Mouse (Mus musculus): Measurements from ENCODE around the gene Cpsf4. TPM values are rescaled to one million over a fixed set of nuclear protein-coding genes. Genes with fewer than 3 reads are reported as not detected.
"Not testable (repeated sequence)": the region's sequence is repeated elsewhere in the genome, so short reads cannot be mapped to it uniquely, and the experiment has no call there.

The Cpsf4 gene
- polyA plus RNA-seq, 1 experiment, result 20.1 TPM

DNA sequence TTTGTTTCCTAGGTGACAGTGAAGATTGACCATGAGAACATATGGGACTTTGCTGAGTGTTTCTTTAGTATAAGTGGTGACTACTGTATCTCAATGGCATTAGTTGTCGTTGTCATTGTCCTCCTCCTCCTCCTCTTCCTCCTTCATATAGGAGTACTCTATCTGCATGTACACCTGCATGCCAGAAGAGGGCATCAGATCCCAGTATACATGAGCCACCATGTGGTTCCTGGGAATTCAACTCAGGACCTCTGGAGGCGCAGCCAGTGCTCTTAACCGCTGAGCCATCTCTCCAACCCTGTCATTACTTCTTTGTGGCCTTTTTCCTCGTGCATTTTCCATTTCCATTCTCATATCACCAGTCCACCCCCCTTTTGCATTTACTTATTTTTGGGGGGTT lies 47.7 kb downstream of the Cpsf4 start:
- no peaks in the 10 kb centered on the region for H3K4me1 ChIP-seq (ENCODE audit: control insufficient read depth, insufficient read depth, low read length)
- H3K4me3 ChIP-seq (ENCODE audit: insufficient read depth, low read length), result no peak overlapping the region
- no peak for TF ChIP-seq CTCF (IDR thresholded peaks at IDR 0.05; ENCODE audit: borderline replicate concordance, insufficient read depth, low read length)
- no peak for TF ChIP-seq POLR2A (IDR thresholded peaks at IDR 0.05; ENCODE audit: low read depth, low read length)
- no peak overlapping the region for H3K27ac ChIP-seq (ENCODE audit: insufficient read depth, low read length)

DNA sequence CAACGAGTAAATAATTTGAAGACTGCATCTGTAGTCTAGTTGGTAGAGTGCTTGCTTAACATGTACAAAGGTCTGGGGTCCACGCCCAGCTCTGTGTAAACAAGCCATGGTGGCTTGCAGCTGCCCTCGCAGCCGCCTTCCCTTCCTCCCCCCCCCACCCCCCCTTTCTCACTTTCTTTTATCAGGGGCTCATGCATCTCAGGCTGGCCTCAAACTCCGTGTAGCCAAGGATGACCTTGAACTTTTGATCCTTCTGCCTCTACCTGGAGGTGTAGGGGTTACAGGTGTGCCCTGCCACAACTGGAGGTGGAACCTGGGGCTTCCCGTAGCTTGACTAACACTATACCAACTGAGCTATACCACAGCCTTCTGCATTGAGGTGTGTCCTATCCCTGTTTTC lies 50.7 kb downstream of the Cpsf4 start:
- Histone ChIP-seq H3K4me3 (ENCODE audit: insufficient read depth, low read length) (no peak overlapping the region), H3K27ac (ENCODE audit: insufficient read depth, low read length) (no peak overlapping the region)
- TF ChIP-seq POLR2A (IDR thresholded peaks at IDR 0.05; ENCODE audit: low read depth, low read length), result no peak
- TF ChIP-seq CTCF (IDR thresholded peaks at IDR 0.05; ENCODE audit: borderline replicate concordance, insufficient read depth, low read length), result no peak

GRCm38 (mm10) chr5:145218206-145218605 lies 51.2 kb downstream of the Cpsf4 start:
- TF ChIP-seq POLR2A (IDR thresholded peaks at IDR 0.05; ENCODE audit: low read depth, low read length), result no peak
- TF ChIP-seq CTCF (IDR thresholded peaks at IDR 0.05; ENCODE audit: borderline replicate concordance, insufficient read depth, low read length), result no peak
- H3K27ac ChIP-seq (ENCODE audit: insufficient read depth, low read length), result no peak overlapping the region
- no peaks in the 10 kb centered on the region for H3K4me1 ChIP-seq (ENCODE audit: control insufficient read depth, insufficient read depth, low read length)
- no peak overlapping the region for H3K4me3 ChIP-seq (ENCODE audit: insufficient read depth, low read length)

More for the DNA sequence above, 50.7 kb downstream of the Cpsf4 start:
- H3K4me1 ChIP-seq (ENCODE audit: control insufficient read depth, insufficient read depth, low read length), result no peaks in the 10 kb centered on the region

- no peak overlapping the region for H3K27ac ChIP-seq (ENCODE audit: insufficient read depth, low read length)
- H3K4me1 ChIP-seq (ENCODE audit: control insufficient read depth, insufficient read depth, low read length), result no peaks in the 10 kb centered on the region
- no peak overlapping the region for H3K4me3 ChIP-seq (ENCODE audit: insufficient read depth, low read length)
- TF ChIP-seq CTCF (IDR thresholded peaks at IDR 0.05; ENCODE audit: borderline replicate concordance, insufficient read depth, low read length) (no peak), POLR2A (IDR thresholded peaks at IDR 0.05; ENCODE audit: low read depth, low read length) (no peak)
Measured at GRCm38 (mm10) chr5:145218671-145219070, 51.7 kb downstream of the Cpsf4 start.

DNA sequence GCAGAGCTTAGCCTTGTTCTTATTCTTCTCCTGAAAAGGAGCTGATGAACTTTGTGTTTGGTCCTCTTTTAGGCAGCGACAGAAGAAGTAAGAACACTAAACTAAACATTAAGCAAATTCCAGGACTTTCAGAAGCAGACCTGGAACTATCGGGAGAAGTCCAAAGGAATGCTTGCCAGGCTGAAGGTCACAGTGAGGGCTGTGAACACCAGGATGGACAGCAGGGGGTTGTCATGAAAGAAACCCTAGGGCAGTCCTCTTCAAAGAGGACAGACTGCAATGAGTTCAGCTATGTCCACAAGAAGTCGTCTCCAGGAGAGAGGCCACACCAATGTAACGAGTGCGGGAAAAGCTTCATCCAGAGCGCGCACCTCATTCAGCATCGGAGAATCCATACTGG lies 53.0 kb downstream of the Cpsf4 start:
- Histone ChIP-seq H3K27ac (ENCODE audit: insufficient read depth, low read length) (no peak overlapping the region), H3K4me3 (ENCODE audit: insufficient read depth, low read length) (no peak overlapping the region), H3K4me1 (ENCODE audit: control insufficient read depth, insufficient read depth, low read length) (no peaks in the 10 kb centered on the region)
- TF ChIP-seq CTCF (IDR thresholded peaks at IDR 0.05; ENCODE audit: borderline replicate concordance, insufficient read depth, low read length), result no peak
- no peak for TF ChIP-seq POLR2A (IDR thresholded peaks at IDR 0.05; ENCODE audit: low read depth, low read length)

DNA sequence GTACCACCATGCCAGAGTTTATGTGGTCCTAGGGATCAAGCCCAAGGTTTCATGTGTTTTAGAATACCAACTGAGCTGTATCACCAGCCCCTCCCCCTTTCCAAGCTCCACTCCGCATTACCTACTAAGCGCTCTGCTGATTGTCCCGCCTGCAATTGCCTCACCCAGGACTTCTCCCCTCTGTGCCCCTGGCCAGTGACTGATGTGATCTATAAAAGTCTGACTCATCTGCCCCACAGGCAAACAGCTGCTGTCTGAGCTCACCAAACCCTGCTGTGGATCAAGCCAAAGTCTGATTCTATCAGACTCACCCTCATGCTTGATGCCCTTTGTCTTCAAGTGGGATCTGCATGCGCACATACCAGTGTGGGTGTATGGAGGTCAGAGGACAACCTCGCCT lies 55.8 kb downstream of the Cpsf4 start:
- TF ChIP-seq CTCF (IDR thresholded peaks at IDR 0.05; ENCODE audit: borderline replicate concordance, insufficient read depth, low read length) (no peak), POLR2A (IDR thresholded peaks at IDR 0.05; ENCODE audit: low read depth, low read length) (no peak)
- Histone ChIP-seq H3K4me3 (ENCODE audit: insufficient read depth, low read length) (no peak overlapping the region), H3K4me1 (ENCODE audit: control insufficient read depth, insufficient read depth, low read length) (no peaks in the 10 kb centered on the region), H3K27ac (ENCODE audit: insufficient read depth, low read length) (no peak overlapping the region)

DNA sequence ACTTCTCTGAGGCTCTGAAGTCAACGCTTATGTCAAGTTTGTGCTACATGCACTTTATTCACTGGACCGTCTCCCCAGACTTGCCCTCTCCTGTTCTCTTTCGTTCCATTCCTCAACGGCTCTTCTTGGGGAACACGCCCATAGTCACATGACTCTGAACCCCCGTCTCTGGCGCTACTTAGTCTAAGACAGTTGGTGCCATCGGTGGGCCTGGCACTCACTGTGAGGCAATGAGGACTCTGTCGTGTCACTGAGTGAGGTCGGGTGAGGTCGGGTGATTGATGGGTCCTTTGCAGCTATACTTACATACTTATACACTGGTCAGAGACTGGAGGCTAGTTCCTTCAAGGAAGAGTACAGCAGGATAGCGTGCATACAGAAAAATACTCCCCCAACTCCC lies 56.4 kb downstream of the Cpsf4 start:
- TF ChIP-seq CTCF (IDR thresholded peaks at IDR 0.05; ENCODE audit: borderline replicate concordance, insufficient read depth, low read length) (no peak), POLR2A (IDR thresholded peaks at IDR 0.05; ENCODE audit: low read depth, low read length) (no peak)
- Histone ChIP-seq H3K4me3 (ENCODE audit: insufficient read depth, low read length) (no peak overlapping the region), H3K4me1 (ENCODE audit: control insufficient read depth, insufficient read depth, low read length) (no peaks in the 10 kb centered on the region), H3K27ac (ENCODE audit: insufficient read depth, low read length) (no peak overlapping the region)

DNA sequence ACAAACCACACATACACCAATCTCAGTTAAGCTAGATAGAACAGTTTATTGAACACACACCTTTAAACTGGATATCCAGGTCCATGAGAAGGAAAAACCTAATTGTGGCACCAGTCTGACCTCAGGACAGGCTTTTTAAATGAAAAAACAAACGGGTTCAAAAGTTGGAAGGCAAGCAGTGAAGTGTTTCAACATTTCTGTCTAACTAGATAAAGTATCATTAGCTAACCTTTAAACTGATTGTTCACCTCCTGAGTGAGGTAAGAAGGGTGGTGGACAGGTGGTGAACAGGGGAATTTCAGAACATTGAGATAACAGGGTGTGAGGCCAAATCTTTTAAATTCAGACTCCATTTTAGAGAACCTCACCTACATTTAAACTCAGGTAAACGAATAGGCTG lies 59.4 kb downstream of the Cpsf4 start:
- no peak for TF ChIP-seq POLR2A (IDR thresholded peaks at IDR 0.05; ENCODE audit: low read depth, low read length)
- no peak for TF ChIP-seq CTCF (IDR thresholded peaks at IDR 0.05; ENCODE audit: borderline replicate concordance, insufficient read depth, low read length)
- Histone ChIP-seq H3K27ac (ENCODE audit: insufficient read depth, low read length) (no peak overlapping the region), H3K4me3 (ENCODE audit: insufficient read depth, low read length) (no peak overlapping the region), H3K4me1 (ENCODE audit: control insufficient read depth, insufficient read depth, low read length) (no peaks in the 10 kb centered on the region)

DNA sequence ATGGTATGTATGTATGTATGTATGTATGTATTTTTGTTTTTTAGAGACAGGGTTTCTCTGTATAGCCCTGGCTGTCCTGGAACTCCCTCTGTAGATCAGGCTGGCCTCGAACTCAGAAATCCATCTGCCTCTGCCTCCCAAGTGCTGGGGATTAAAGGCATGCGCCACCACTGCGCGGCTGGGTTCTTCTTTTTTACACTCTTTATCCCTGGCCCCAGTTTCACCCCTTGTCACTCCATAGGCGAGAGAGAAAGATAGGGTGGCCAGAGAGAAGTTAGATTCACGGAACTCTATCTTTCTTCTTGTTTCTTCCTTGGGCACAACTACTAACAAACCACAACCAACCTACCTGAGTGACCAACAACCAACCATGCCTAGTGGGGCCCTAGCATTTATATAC lies 62.3 kb downstream of the Cpsf4 start:
- H3K4me1 ChIP-seq (ENCODE audit: control insufficient read depth, insufficient read depth, low read length); H3K27ac ChIP-seq (ENCODE audit: insufficient read depth, low read length); H3K4me3 ChIP-seq (ENCODE audit: insufficient read depth, low read length): not testable (repeated sequence)

GRCm38 (mm10) chr5:145230641-145231040 lies 63.6 kb downstream of the Cpsf4 start:
- TF ChIP-seq CTCF (IDR thresholded peaks at IDR 0.05; ENCODE audit: borderline replicate concordance, insufficient read depth, low read length) (no peak), POLR2A (IDR thresholded peaks at IDR 0.05; ENCODE audit: low read depth, low read length) (no peak)
- H3K27ac ChIP-seq (ENCODE audit: insufficient read depth, low read length), result no peak overlapping the region
- no peak overlapping the region for H3K4me3 ChIP-seq (ENCODE audit: insufficient read depth, low read length)

GRCm38 (mm10) chr5:145231367-145231871 lies 64.4 kb downstream of the Cpsf4 start, which contains the start of gene Zfp655:
Zfp655 (plus strand) TSS chr5:145231715.
- Histone ChIP-seq H3K27ac (ENCODE audit: insufficient read depth, low read length) (peak within 1 kb of the TSS; percentile 74), H3K4me1 (ENCODE audit: control insufficient read depth, insufficient read depth, low read length) (no peaks in the 10 kb centered on the region), H3K4me3 (ENCODE audit: insufficient read depth, low read length) (peak within 1 kb of the TSS; percentile 89)
- TF ChIP-seq POLR2A (IDR thresholded peaks at IDR 0.05; ENCODE audit: low read depth, low read length) (peak; percentile 96), CTCF (IDR thresholded peaks at IDR 0.05; ENCODE audit: borderline replicate concordance, insufficient read depth, low read length) (no peak)

More at GRCm38 (mm10) chr5:145230641-145231040, 63.6 kb downstream of the Cpsf4 start:
- no peaks in the 10 kb centered on the region for H3K4me1 ChIP-seq (ENCODE audit: control insufficient read depth, insufficient read depth, low read length)

Other genes starting within 250 kb of the Cpsf4 start
- 37.1 and 42.5 TPM in 2 replicates for gene Smurf1, start 201.4 kb upstream of the Cpsf4 start, polyA plus RNA-seq (2011; ENCODE audit: insufficient read length, low read depth, missing spikeins)
- not detected in 2 replicates for gene Gm4871, start 134.5 kb upstream of the Cpsf4 start, polyA plus RNA-seq (2011; ENCODE audit: insufficient read length, low read depth, missing spikeins)
- gene 1700018F24Rik, start 124.2 kb upstream of the Cpsf4 start, polyA plus RNA-seq (2011; ENCODE audit: insufficient read length, low read depth, missing spikeins), result not detected in 2 replicates
- gene Arpc1a, start 83.4 kb upstream of the Cpsf4 start, polyA plus RNA-seq (2011; ENCODE audit: insufficient read length, low read depth, missing spikeins), result 103 and 109 TPM in 2 replicates
- not detected in 2 replicates for gene Kpna7, start 83.2 kb upstream of the Cpsf4 start, polyA plus RNA-seq (2011; ENCODE audit: insufficient read length, low read depth, missing spikeins)
- 328 and 384 TPM in 2 replicates for gene Arpc1b, start 53.0 kb upstream of the Cpsf4 start, polyA plus RNA-seq (2011; ENCODE audit: insufficient read length, low read depth, missing spikeins)
- gene Pdap1, start 27.0 kb upstream of the Cpsf4 start, polyA plus RNA-seq (2011; ENCODE audit: insufficient read length, low read depth, missing spikeins), result 144 and 168 TPM in 2 replicates
- gene Bud31, start 26.9 kb upstream of the Cpsf4 start, polyA plus RNA-seq (2011; ENCODE audit: insufficient read length, low read depth, missing spikeins), result 174 and 194 TPM in 2 replicates
- 7.6 and 10.0 TPM in 2 replicates for gene Ptcd1, start 105 bp upstream of the Cpsf4 start, polyA plus RNA-seq (2011; ENCODE audit: insufficient read length, low read depth, missing spikeins)
- gene Atp5j2, start 24.8 kb downstream of the Cpsf4 start, polyA plus RNA-seq (2011; ENCODE audit: insufficient read length, low read depth, missing spikeins), result 218 and 245 TPM in 2 replicates
- 3.0 and 3.3 TPM in 2 replicates for gene Zkscan14, start 34.7 kb downstream of the Cpsf4 start, polyA plus RNA-seq (2011; ENCODE audit: insufficient read length, low read depth, missing spikeins)
- gene Zkscan5, start 37.3 kb downstream of the Cpsf4 start, polyA plus RNA-seq (2011; ENCODE audit: insufficient read length, low read depth, missing spikeins), result 7.6 and 10.4 TPM in 2 replicates
- 28.8 and 34.4 TPM in 2 replicates for gene Zfp655, start 64.5 kb downstream of the Cpsf4 start, polyA plus RNA-seq (2011; ENCODE audit: insufficient read length, low read depth, missing spikeins)
- gene Zscan25, start 113.3 kb downstream of the Cpsf4 start, polyA plus RNA-seq (2011; ENCODE audit: insufficient read length, low read depth, missing spikeins), result 7.2 and 8.1 TPM in 2 replicates
- not detected in 2 replicates for gene Cyp3a57, start 178.1 kb downstream of the Cpsf4 start, polyA plus RNA-seq (2011; ENCODE audit: insufficient read length, low read depth, missing spikeins)

Data from embryonic fibroblast, embryonic 13.5 days (primary cell).